Mouse (Mus musculus): Measurements from ENCODE around the gene Idh2.

GRCm38 (mm10) chr7:80049746-80050145 lies 65.4 kb downstream of the Idh2 start:
- TF ChIP-seq POLR2A (IDR thresholded peaks at IDR 0.05; ENCODE audit: borderline replicate concordance, control insufficient read depth, low read depth, low read length) (no peak), CTCF (IDR thresholded peaks at IDR 0.05; ENCODE audit: control insufficient read depth, insufficient read depth, low read length) (no peak)
